Mouse (Mus musculus): Measurements from ENCODE around the gene Ube2o.

GRCm38 (mm10) chr11:116541183-116541582 is 40.1 kb downstream of the Ube2o start:
- no peak for TF ChIP-seq CTCF (conservative IDR thresholded peaks at IDR 0.05; ENCODE audit: low read length)
- TF ChIP-seq POU5F1 (IDR thresholded peaks at IDR 0.05; ENCODE audit: borderline replicate concordance, low read length): no peak
- TF ChIP-seq NANOG (IDR thresholded peaks at IDR 0.05; ENCODE audit: borderline replicate concordance, low read length): no peak

All from E14TG2a.4 (cell line).